Mouse (Mus musculus) CH12.LX (cell line): ENCODE results near the gene Slc29a4.

Source experiments
- CTCF ChIP-seq, 2 experiments: IDR thresholded peaks in 1 of 2; conservative IDR thresholded peaks in 1 of 2; 2 replicates each; pipeline ENCODE4 v1.5.1; 2011 to 2012; ENCODE audit warnings: low read depth in 2 of 2, low read length in 2 of 2, improper control_type of control experiment in 1 of 2, inconsistent platforms in 1 of 2, mild to moderate bottlenecking in 1 of 2, moderate library complexity in 1 of 2
- E2F4 ChIP-seq: IDR thresholded peaks from 2 replicates; pipeline ENCODE4 v1.6.1; 2011; ENCODE audit warnings: low read depth, low read length, improper control_type of control experiment; ENCODE audit not compliant: insufficient replicate concordance
- ETS1 ChIP-seq: conservative IDR thresholded peaks from 2 replicates; pipeline ENCODE4 v1.6.1; 2012; ENCODE audit warnings: low read depth, mild to moderate bottlenecking, inconsistent platforms, low read length, improper control_type of control experiment, moderate library complexity
- HCFC1 ChIP-seq: IDR thresholded peaks from 2 replicates; pipeline ENCODE4 v1.6.1; 2012; ENCODE audit warnings: low read depth, mild to moderate bottlenecking, inconsistent platforms, low read length, improper control_type of control experiment
- IRF4 ChIP-seq: IDR thresholded peaks from 2 replicates; pipeline ENCODE4 v1.6.1; 2014; ENCODE audit warnings: low read depth, mild to moderate bottlenecking, inconsistent platforms, low read length, improper control_type of control experiment
- KAT2A ChIP-seq: IDR thresholded peaks from 2 replicates; pipeline ENCODE4 v1.6.1; 2012; ENCODE audit warnings: low read length, improper control_type of control experiment, inconsistent platforms; ENCODE audit not compliant: insufficient replicate concordance
- MEF2A ChIP-seq: IDR thresholded peaks from 2 replicates; pipeline ENCODE4 v1.6.1; 2014; ENCODE audit warnings: low read depth, mild to moderate bottlenecking, inconsistent platforms, low read length, improper control_type of control experiment, borderline replicate concordance
- PAX5 ChIP-seq: IDR thresholded peaks from 2 replicates; pipeline ENCODE4 v1.6.1; 2012; ENCODE audit warnings: low read length, inconsistent platforms, mixed read lengths
- POLR2A ChIP-seq: IDR thresholded peaks from 2 replicates; pipeline ENCODE4 v1.6.1; 2011; ENCODE audit warnings: low read depth, mild to moderate bottlenecking, improper control_type of control experiment, low read length
- TCF12 ChIP-seq: IDR thresholded peaks from 2 replicates; pipeline ENCODE4 v1.6.1; 2014; ENCODE audit warnings: low read depth, mild to moderate bottlenecking, inconsistent platforms, low read length, improper control_type of control experiment

DNA sequence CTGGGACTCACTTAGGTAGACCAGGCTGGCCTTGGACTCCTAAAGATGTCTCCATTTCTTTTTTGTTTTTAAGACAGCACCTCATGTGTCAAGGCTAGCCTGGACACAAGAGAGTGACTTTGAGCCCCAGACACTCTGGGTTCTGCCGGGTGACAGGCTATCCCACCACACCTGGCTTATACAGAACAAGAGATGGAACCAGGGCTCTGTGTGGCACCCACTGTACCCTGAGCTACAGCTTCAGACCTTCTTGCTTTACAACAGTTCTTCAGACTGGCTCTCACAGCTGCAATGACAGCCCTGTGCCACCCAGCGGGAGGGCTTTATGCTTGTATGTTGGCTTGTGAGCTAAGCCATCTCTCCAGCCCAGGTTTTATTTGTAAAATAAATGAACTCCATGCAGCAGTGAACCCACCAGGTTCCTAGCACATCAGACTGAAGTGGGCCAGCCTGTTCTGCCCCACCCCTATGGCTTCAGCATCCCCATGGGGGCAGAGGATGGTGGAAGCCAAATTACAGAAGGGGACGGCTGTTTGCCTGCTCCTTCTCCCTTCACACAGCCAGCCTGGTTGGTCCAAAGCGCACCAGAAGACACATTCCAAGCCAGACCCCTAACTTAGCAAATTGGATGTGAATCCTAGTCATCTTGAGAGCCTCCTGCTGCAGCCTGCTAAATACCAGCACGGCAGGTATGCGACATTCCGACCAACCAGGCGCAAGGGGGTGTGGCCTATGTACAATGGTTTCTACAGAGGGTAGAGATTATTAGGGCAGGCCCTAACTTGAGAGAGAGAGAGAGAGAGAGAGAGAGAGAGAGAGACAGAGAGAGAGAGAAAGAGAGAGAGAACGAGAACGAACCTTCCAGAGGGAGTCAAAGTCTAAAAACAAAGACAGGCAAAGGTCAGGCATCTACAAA, 76.3 kb downstream of the Slc29a4 start:
- TF ChIP-seq CTCF (conservative IDR thresholded peaks at IDR 0.05 in 1 of 2, IDR thresholded peaks at IDR 0.05 in 1 of 2; ENCODE audit: low read depth in 2 of 2, low read length in 2 of 2) (no peak), TCF12 (no peak), PAX5 (no peak), HCFC1 (no peak), E2F4 (no peak), POLR2A (no peak), ETS1 (no peak), KAT2A (no peak), MEF2A (no peak), IRF4 (no peak)
